Mouse (Mus musculus) layer of hippocampus, adult 8-10 months (tissue): ENCODE measurements around the gene Mprip. TPM values are rescaled to one million over a fixed set of nuclear protein-coding genes. Genes with fewer than 3 reads are reported as not detected.

Experiments
- DNase-seq, 2 experiments: peaks; one replicate each; pipeline ENCODE4 v3.0.0; 2022; ENCODE audit warnings: low spot score in 2 of 2
- total RNA-seq, 4 experiments: library from RNA; stranded (reverse); gene quantifications; 2 replicates each; pipeline ENCODE4 v1.2.4; 2022

Gene Mprip
- total RNA-seq, 4 experiments from 2014 or later: 265 to 273 (median 269) TPM

DNA sequence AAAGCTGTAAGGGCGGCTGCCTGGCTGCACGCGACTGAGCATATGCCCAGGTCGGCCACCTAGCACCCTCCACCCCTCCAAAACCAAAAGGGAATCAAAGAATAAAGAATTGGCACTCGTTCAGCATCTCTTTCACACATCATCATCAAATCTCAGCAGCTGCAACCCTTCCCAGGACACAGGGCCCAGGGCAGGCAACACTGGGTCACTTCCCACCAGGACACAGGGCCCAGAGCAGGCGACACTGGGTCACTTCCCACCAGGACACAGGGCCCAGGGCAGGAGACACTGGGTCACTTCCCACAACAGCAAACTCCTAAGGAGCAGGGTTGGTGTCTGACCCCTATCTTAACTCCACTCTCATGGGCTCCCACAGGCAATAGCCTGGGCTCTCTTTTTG lies 132.3 kb downstream of the Mprip start:
- DNase-seq: no peak

- DNase-seq: no peak
Measured at GRCm38 (mm10) chr11:59800412-59800811, 139.3 kb downstream of the Mprip start.

DNA sequence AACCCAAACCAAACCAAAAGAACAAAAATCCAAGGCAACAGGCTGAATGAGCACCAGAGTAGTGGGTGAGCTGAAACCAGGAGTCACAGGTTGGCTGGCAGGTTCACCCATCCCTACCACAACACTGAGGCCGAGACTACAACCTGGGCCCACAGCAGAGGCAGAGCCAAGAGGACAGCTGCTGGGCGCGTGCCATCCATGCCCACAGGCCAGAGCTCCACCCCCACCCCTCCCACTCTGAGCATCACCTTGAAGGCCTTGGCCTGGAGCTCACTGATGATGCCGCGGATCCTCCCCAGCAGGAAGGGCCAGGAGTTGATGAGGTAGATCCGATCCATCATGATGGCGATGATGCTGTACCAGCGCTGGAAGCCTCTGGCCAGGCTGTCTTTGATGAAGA lies 140.8 kb downstream of the Mprip start:
- no peak for DNase-seq

DNA sequence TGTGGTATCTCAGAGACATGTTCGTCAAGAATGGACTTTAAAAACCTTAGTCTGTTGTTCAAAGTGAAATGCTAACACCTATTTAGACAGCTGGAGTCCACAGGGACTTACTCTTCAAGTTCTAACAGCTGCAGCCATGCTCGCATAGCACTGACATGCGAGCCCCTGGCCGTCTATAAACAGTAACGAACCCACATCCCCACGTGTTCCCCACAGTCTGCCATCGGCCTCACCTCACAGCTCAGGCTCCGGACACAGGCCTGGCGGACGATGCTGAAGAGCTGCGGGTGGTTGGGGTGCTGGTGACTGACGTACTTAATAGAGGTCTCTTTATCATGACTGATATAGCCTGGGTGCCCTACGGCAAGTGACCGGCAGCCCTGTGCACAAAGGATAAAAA lies 142.4 kb downstream of the Mprip start:
- no peak for DNase-seq

GRCm38 (mm10) chr11:59804409-59805110 lies 143.5 kb downstream of the Mprip start:
- no peak for DNase-seq

DNA sequence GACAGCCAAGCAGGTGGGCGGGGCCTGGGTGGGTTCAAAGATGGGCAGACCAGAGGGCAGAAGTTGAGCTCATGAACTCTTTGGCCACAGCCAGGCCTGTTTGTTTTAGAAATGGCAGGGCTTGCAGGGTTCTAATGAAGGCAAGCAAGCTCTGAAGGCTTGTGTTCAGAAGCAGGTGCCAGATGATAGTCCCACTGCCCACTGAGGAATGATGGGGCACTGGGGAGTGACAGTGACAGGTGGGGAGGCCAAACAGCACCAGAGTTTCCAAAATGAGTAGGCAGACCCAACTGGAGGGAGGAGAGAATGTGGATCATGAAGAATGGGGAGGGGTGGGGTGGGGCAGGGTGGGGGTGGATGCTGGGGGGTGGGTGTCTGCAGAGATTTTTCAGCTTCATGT lies 144.2 kb downstream of the Mprip start:
- DNase-seq: no peak

DNA sequence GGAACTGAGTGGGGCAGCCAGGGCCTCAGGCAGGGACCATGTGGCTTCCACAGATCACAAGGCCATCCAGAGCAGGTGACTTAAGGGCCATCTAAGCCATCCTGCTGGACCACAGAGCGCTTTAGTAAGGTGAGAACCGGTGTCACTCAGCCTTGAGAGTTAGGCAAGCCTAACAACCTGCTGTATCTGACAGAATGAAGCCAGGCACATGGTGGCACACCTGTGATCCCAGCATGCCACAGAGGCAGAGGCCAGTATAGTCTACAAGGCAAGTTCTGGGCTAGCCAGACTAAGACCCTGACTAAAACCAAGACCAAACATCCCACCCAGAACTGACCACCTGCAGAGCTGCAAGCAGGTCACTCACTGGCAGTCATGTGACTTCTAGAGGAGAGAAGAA lies 144.6 kb downstream of the Mprip start:
- no peak for DNase-seq

- DNase-seq: no peak
Measured at GRCm38 (mm10) chr11:59808170-59808960, 147.3 kb downstream of the Mprip start.

DNA sequence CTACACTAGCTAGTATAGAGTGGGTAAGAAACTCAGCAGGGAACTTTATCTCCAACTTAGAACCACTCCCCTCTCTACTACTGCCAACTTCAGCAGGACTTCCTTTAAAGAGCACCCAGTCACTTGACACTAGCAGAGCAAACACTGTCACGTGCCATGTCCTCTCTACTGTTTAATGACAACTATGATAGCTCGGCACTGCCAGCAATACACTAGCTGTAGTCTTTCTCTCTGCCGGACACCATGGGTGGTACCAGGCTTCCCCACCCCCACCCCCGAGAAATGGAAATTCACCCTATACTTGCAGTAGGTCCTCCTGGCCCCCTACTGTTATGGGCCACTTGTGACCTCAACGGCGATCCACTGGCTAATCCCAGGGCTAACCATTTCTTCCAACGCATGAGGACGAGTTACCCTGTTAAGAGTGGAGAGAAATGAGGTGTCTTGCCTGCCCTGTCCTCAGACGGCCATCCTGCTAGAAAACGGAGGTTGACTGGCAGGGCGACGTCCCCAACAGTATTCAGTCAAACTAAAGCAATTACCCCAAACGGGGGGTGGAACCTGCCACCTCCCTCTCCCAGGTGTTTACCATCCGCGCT lies 148.1 kb downstream of the Mprip start:
- no peak for DNase-seq

DNA sequence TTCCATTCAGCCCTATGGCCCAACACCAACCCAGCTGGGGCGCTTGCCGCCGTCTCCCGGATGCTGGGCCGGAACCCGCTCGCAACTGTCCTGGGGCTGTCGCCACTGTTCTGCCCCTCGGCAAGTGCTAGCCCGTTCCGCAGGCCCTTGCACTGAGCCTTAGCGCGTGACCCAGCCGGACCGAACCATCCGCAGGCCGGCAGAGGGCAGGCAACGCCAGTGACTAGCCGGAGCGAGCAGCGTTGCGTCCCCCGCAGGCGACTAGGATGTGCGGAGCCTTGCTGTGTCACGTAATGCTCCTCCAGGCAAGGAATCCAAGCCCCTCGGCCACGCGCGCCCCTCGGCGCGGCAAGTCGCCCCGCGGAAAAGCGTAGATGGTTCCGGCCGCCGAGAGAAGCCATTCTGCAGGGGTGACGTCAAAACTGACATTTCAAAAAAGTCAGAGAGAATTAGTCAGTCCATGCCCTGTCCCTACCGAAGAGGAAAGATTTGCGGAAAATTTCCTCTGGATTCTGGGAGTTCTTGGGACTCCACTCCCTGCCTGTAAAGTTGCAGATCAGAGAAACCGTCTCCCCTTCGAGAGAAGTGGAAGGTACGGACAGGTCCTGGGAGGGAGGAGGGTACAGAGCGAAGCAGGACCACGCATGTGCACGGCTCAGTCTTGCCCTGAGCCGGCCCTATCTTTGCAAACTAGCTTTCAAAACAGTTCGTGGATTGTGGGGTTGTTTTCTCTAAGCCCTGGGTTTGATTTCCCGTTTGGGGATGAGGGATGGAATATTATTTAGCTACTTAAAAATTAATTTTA lies 148.8 kb downstream of the Mprip start, which contains the start of gene Flcn:
Gene Flcn, minus strand, starts transcription at position 347 of the 805 bp plus-strand sequence.
- peak; percentile 76 to 83 for DNase-seq

DNA sequence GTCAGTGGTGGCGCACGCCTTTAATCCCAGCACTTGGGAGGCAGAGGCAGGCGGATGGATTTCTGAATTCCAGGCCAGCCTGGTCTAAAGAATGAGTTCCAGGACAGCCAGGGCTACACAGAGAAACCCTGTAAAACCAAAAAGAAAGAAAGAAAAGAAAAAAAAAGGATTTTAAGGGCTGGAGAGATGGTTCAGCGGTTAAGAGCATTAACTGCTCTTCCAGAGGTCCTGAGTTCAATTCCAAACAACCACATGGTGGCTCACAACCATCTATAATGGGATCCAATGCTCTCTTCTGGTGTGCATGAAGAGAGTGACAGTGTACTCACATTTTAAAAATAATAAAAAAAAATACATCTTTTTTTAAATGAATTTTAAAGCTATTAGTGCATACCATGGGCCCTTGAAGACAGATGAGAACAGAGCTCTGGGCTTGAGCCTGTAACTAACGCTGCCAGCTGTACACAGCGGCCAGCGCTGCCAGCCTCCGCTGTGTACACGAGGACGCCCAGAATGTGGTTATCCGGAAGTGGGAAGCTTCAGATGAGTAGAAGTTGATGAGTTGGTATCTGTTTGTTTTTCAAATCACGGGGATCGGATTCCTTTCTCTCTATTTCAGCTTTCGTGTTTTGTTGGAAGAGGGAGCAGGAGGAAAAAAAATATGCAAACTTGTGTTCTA lies 149.5 kb downstream of the Mprip start:
- DNase-seq: no peak

GRCm38 (mm10) chr11:59811211-59811610 lies 150.1 kb downstream of the Mprip start:
- no peak for DNase-seq

- no peak for DNase-seq
Measured at GRCm38 (mm10) chr11:59813276-59813675, 152.2 kb downstream of the Mprip start.

DNA sequence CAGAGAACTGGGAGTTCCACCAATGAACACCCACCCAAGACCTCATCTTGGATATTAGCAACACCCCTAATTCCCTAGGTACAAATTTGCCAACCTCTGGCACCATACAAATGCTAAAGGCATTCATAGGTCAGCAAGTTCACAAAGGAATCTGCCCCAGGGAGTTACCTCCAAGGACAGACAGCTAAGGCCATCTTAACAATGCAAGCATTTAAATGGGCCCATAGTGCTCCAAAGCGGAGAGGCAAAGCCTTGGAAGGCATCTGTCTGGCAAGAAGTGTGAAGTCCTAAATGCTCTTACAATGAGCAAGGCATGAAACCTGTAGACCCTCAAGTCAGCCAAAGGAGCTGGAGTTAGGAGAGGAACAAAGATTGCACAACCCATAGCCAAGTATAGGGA lies 153.2 kb downstream of the Mprip start:
- no peak for DNase-seq

DNA sequence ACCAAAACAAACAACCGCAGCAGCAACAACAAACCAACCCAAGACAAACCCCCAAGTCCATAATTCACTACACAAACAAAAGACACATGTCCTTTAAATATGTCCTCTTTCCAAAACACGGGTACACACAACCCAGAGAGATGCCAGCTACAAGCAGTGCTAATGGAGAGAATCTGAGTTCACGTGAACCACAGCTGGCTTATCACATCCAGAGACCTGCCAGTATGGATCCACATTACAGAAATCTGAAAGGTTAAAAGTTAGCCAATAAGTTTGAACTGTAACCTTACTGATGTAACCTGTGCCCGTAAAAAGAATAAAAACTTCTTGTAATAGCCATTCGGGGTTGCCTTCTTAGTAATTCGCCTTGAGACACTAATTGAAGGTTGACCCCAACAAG lies 153.8 kb downstream of the Mprip start:
- DNase-seq: no peak

DNA sequence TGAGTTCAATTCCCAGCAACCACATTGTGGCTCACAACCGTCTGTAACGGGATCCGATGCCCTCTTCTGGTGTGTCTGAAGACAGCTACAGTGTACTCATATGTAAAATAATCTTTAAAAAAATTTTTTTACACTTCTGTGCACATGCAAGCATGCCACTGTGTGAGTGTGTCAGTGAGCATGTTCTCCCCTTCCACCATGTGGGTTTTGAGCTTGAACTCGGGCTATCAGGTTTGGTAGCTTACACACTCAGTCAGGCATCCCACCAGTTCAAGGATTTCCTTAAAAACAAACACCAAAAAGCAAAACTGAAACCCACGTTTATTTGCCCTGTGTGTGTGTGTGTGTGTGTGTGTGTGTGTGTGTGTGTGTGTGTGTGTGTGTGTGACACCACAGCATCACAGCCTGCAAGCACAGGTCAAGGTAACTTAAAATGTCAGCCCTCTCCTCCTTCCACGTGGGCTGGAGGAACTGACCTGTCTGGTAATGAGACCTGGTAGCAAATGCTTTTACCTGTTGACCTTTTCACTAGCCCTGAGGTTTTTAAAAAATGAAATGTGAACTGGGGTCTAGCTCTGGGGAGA lies 154.5 kb downstream of the Mprip start:
- DNase-seq: no peak

GRCm38 (mm10) chr11:59817916-59818315 lies 156.8 kb downstream of the Mprip start:
- DNase-seq: no peak

- no peak for DNase-seq
Measured at GRCm38 (mm10) chr11:59821625-59822024, 160.5 kb downstream of the Mprip start.
